Mouse (Mus musculus): ENCODE data around the gene Egln2. TPM values are rescaled to one million over a fixed set of nuclear protein-coding genes. Genes with fewer than 3 reads are reported as not detected.

The Egln2 gene
- polyA plus RNA-seq, 1 experiment from 2014 or later = 29.2 TPM

- no peaks in the 10 kb centered on the region for H3K27me3 ChIP-seq
- peaks cover 18% of the 10 kb centered on the region for H3K4me1 ChIP-seq (replicated peaks)
- H3K9me3 ChIP-seq (replicated peaks) = no peaks in the 10 kb centered on the region
- no peak overlapping the region for H3K4me3 ChIP-seq (replicated peaks)
- 80% methylated on average over 15 of the region's 15 CpGs for WGBS (ENCODE audit: insufficient replicate concordance)
- H3K4me2 ChIP-seq = no peak overlapping the region
- H3K9ac ChIP-seq = no peak overlapping the region
- no peak overlapping the region for H3K27ac ChIP-seq (replicated peaks)
- peaks cover 16% of the 10 kb centered on the region; the same call in 1 of the 2 replicates for H3K36me3 ChIP-seq (replicated peaks)
- no peak for ATAC-seq (ENCODE audit: insufficient read depth)
These were observed 7.9 kb upstream of the Egln2 start for GRCm38 (mm10) chr7:27174496-27174895.

GRCm38 (mm10) chr7:27170981-27171380 is 4.4 kb upstream of the Egln2 start:
- Histone ChIP-seq H3K27ac (replicated peaks) (no peak overlapping the region), H3K4me1 (replicated peaks) (peaks cover 17% of the 10 kb centered on the region), H3K4me2 (no peak overlapping the region), H3K4me3 (replicated peaks) (no peak overlapping the region), H3K9ac (no peak overlapping the region), H3K36me3 (replicated peaks) (peaks cover 16% of the 10 kb centered on the region; the same call in 1 of the 2 replicates), H3K27me3 (no peaks in the 10 kb centered on the region), H3K9me3 (replicated peaks) (no peaks in the 10 kb centered on the region)
- 70% methylated on average over 3 of the region's 3 CpGs for WGBS (ENCODE audit: insufficient replicate concordance)
- ATAC-seq (ENCODE audit: insufficient read depth) = no peak

- Histone ChIP-seq H3K9me3 (replicated peaks) (no peaks in the 10 kb centered on the region), H3K4me3 (replicated peaks) (no peak overlapping the region), H3K36me3 (replicated peaks) (peaks cover 27% of the 10 kb centered on the region), H3K27ac (replicated peaks) (peak overlapping the region; percentile 94), H3K27me3 (no peaks in the 10 kb centered on the region), H3K4me2 (no peak overlapping the region), H3K4me1 (replicated peaks) (peaks cover 44% of the 10 kb centered on the region), H3K9ac (no peak overlapping the region)
- ATAC-seq (ENCODE audit: insufficient read depth) = no peak
- 74% methylated on average over 5 of the region's 5 CpGs for WGBS (ENCODE audit: insufficient replicate concordance)
These were observed 1.8 kb upstream of the Egln2 start for GRCm38 (mm10) chr7:27168371-27168770.

DNA sequence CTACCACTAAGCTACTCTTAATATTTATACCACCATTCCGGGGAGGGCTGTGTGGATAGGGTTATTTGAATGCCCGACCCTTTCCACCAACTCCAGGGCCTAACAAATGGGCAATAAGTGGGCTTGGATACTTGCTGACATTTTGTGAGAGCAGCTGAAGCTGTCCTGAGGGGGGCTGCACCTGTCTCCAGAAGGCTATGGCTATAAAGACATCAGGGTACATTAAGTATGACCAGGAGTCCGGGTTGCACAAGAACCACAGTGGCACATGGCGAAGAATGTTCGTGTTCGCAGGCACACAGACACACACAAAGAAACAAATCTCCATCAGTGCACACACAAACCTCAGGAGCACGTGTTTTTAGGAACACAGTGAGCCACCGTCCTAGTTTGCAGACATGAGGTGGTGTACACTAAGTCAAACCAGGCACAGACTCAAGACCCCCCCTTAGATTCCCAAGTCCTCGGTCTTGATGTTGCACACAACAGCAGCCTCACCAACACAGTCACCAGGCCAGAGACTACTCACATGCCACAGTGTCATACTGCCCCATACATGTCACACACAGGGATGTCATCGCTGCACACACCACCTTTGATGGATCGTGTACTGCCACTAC is 983 bp upstream of the Egln2 start:
- Histone ChIP-seq H3K9ac (peak overlapping the region; percentile 91), H3K4me1 (replicated peaks) (peaks cover 51% of the 10 kb centered on the region), H3K27me3 (no peaks in the 10 kb centered on the region), H3K4me2 (peak overlapping the region; percentile 95), H3K36me3 (replicated peaks) (peaks cover 29% of the 10 kb centered on the region), H3K9me3 (replicated peaks) (no peaks in the 10 kb centered on the region), H3K4me3 (replicated peaks) (peak overlapping the region; percentile 84), H3K27ac (replicated peaks) (peak overlapping the region; percentile 94)
- WGBS (ENCODE audit: insufficient replicate concordance) = 63% methylated on average over 11 of the region's 11 CpGs
- no peak for ATAC-seq (ENCODE audit: insufficient read depth)

GRCm38 (mm10) chr7:27166229-27166613 is 381 bp downstream of the Egln2 start:
- H3K36me3 ChIP-seq (replicated peaks) = peaks cover 26% of the 10 kb centered on the region
- WGBS (ENCODE audit: insufficient replicate concordance) = 1% methylated on average over 39 of the region's 43 CpGs
- H3K4me2 ChIP-seq = peak overlapping the region; percentile 95
- H3K4me1 ChIP-seq (replicated peaks) = peaks cover 63% of the 10 kb centered on the region
- peak overlapping the region; percentile 94 for H3K27ac ChIP-seq (replicated peaks)
- no peaks in the 10 kb centered on the region for H3K27me3 ChIP-seq
- ATAC-seq (ENCODE audit: insufficient read depth) = peak; percentile 71
- H3K9ac ChIP-seq = peak overlapping the region; percentile 91
- peak overlapping the region; percentile 84 for H3K4me3 ChIP-seq (replicated peaks)
- H3K9me3 ChIP-seq (replicated peaks) = no peaks in the 10 kb centered on the region

DNA sequence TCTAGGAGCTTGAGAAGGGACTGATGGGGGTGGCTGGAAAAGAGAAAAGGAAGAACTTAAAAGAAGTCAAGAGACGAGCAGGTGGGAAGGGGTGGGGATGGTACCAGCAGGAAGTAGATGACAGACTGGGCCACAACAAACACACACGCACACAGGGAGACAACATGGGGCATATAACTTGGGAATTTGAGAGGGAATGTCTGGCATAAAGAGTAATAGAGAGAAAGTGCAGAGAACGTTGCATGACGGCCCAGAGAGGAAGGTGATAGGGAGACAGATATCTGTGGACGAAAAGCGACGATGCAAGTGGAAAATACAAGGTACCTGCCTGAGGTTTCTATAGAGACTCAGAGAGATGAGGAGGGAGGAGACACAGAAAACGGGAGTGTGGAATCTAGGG is 906 bp downstream of the Egln2 start:
- 3% methylated on average over 8 of the region's 8 CpGs for whole genome bisulfite sequencing (ENCODE audit: insufficient replicate concordance)
- no peak for ATAC-seq (ENCODE audit: insufficient read depth)

GRCm38 (mm10) chr7:27165007-27165655 is 1.5 kb downstream of the Egln2 start:
- H3K27ac ChIP-seq (replicated peaks) = peak overlapping the region; percentile 94
- H3K27me3 ChIP-seq = no peaks in the 10 kb centered on the region
- peak overlapping the region; percentile 91; the same call in 1 of the 2 replicates for H3K9ac ChIP-seq
- 72% methylated on average over 23 of the region's 23 CpGs for WGBS (ENCODE audit: insufficient replicate concordance)
- peak overlapping the region; percentile 95 for H3K4me2 ChIP-seq
- ATAC-seq (ENCODE audit: insufficient read depth) = no peak
- peak overlapping the region; percentile 84 for H3K4me3 ChIP-seq (replicated peaks)
- H3K4me1 ChIP-seq (replicated peaks) = peaks cover 74% of the 10 kb centered on the region
- no peaks in the 10 kb centered on the region for H3K9me3 ChIP-seq (replicated peaks)
- H3K36me3 ChIP-seq (replicated peaks) = peaks cover 26% of the 10 kb centered on the region

More for the DNA sequence above, 906 bp downstream of the Egln2 start:
- H3K4me3 ChIP-seq (replicated peaks) = peak overlapping the region; percentile 84
- H3K4me2 ChIP-seq = peak overlapping the region; percentile 95
- H3K27ac ChIP-seq (replicated peaks) = peak overlapping the region; percentile 94
- peaks cover 26% of the 10 kb centered on the region for H3K36me3 ChIP-seq (replicated peaks)
- peaks cover 68% of the 10 kb centered on the region for H3K4me1 ChIP-seq (replicated peaks)
- H3K9ac ChIP-seq = peak overlapping the region; percentile 91
- no peaks in the 10 kb centered on the region for H3K27me3 ChIP-seq
- no peaks in the 10 kb centered on the region for H3K9me3 ChIP-seq (replicated peaks)

DNA sequence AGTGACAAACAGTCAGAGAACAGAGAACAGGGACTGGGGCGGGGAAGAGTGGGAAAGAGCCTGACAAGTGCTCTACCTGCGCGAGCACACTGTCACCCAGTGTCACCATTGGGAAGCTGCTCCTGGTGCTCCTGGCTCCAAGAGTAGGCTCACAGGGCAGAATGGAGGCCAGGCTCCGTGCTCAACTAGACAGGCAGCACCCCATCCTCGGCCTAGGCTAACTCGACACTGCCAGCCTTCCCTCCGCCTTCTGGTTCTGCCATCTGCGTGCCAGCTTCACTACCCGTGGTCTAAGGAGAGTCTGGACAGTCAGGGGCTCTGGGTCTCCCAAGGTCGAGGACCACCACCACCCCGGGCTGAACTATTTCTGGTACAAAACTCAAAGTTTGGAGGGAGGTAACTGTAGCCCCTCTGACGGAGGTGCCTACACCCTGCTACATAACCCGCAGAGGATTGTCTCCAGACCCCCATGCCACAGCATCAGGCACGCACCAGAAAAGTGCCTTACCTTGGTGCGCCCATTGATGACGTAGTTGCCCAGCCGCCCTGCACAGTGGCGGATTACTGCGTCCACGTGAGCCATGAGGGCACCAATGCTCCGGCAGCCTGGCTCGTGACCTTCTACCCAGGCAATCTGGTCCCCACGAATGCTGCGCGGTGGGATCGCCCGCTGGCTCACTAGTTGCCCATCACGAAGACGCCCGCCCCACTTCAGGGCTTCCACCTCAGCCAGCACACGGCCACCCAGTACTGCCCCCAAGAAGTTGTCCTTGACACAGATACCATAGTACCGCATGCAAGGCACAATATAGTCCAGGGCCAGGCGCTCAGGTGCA is 2.3 kb downstream of the Egln2 start:
- Histone ChIP-seq H3K4me1 (replicated peaks) (peaks cover 77% of the 10 kb centered on the region), H3K27me3 (no peaks in the 10 kb centered on the region), H3K4me2 (peak overlapping the region; percentile 95), H3K4me3 (replicated peaks) (peak overlapping the region; percentile 84), H3K9ac (peak overlapping the region; percentile 91; the same call in 1 of the 2 replicates), H3K9me3 (replicated peaks) (no peaks in the 10 kb centered on the region), H3K36me3 (replicated peaks) (peaks cover 30% of the 10 kb centered on the region), H3K27ac (replicated peaks) (no peak overlapping the region)
- no peak for ATAC-seq (ENCODE audit: insufficient read depth)
- WGBS (ENCODE audit: insufficient replicate concordance) = 85% methylated on average over 33 of the region's 33 CpGs

GRCm38 (mm10) chr7:27163450-27163805 is 3.2 kb downstream of the Egln2 start:
- Histone ChIP-seq H3K9ac (peak overlapping the region; percentile 11; the same call in 1 of the 2 replicates), H3K4me2 (peak overlapping the region; percentile 38), H3K4me3 (replicated peaks) (peak overlapping the region; percentile 14; the same call in 1 of the 2 replicates), H3K27ac (replicated peaks) (no peak overlapping the region), H3K4me1 (replicated peaks) (peaks cover 75% of the 10 kb centered on the region), H3K27me3 (no peaks in the 10 kb centered on the region), H3K9me3 (replicated peaks) (no peaks in the 10 kb centered on the region), H3K36me3 (replicated peaks) (peaks cover 39% of the 10 kb centered on the region)
- WGBS (ENCODE audit: insufficient replicate concordance) = 74% methylated on average over 5 of the region's 5 CpGs
- ATAC-seq (ENCODE audit: insufficient read depth) = no peak

- Histone ChIP-seq H3K27me3 (no peaks in the 10 kb centered on the region), H3K27ac (replicated peaks) (no peak overlapping the region), H3K9me3 (replicated peaks) (no peaks in the 10 kb centered on the region), H3K4me2 (peak overlapping the region; percentile 38), H3K9ac (no peak overlapping the region), H3K36me3 (replicated peaks) (peaks cover 44% of the 10 kb centered on the region), H3K4me3 (replicated peaks) (no peak overlapping the region), H3K4me1 (replicated peaks) (peaks cover 70% of the 10 kb centered on the region)
- no peak for ATAC-seq (ENCODE audit: insufficient read depth)
- 63% methylated on average over 5 of the region's 5 CpGs for WGBS (ENCODE audit: insufficient replicate concordance)
These were observed 3.7 kb downstream of the Egln2 start for GRCm38 (mm10) chr7:27162780-27163449.
